Mouse (Mus musculus): ENCODE results near the gene Gpc3. TPM values are rescaled to one million over a fixed set of nuclear protein-coding genes. Genes with fewer than 3 reads are reported as not detected.

Gpc3 gene
- total and polyA plus RNA-seq, 3 experiments, result not detected

GRCm38 (mm10) chrX:52611541-52611940 lies 2.2 kb downstream of the Gpc3 start:
- in situ Hi-C loops (cut with MboI; ENCODE audit: low pct_ligation_motif_present, low pct_unique_long_range_greater_than_20kb, low sequenced_read_pairs) (no loop called here), dilution Hi-C loops (cut with MboI; ENCODE audit: extremely low pct_ligation_motif_present, extremely low pct_unique_long_range_greater_than_20kb, low sequenced_read_pairs) (no loop called here)
- H3K4me2 ChIP-seq (ENCODE audit: insufficient read depth, low read depth, poor library complexity, severe bottlenecking), result no peak overlapping the region
- H3K4me1 ChIP-seq (ENCODE audit: control insufficient read depth in 1 of 2, insufficient read depth in 2 of 2), result no peaks in the 10 kb centered on the region
- H3K9me3 ChIP-seq (replicated peaks; ENCODE audit: low read length), result no peaks in the 10 kb centered on the region
- no peak overlapping the region for H3K9ac ChIP-seq (ENCODE audit: insufficient read depth, low read depth)
- H3K27me3 ChIP-seq (replicated peaks), result no peaks in the 10 kb centered on the region
- no peaks in the 10 kb centered on the region for H3K79me2 ChIP-seq (replicated peaks; ENCODE audit: control insufficient read depth, extremely low read depth, insufficient read depth, poor library complexity, severe bottlenecking)
- H3K36me3 ChIP-seq (replicated peaks in 1 of 2; ENCODE audit: control insufficient read depth in 1 of 2, insufficient read depth in 1 of 2, low read length in 1 of 2), result no peaks in the 10 kb centered on the region
- DNase-seq (ENCODE audit: extremely low read depth), result no peak
- no peak overlapping the region for H3K27ac ChIP-seq (ENCODE audit: insufficient read depth, low read depth)
- H3K4me3 ChIP-seq (replicated peaks in 1 of 3; ENCODE audit: low read depth in 2 of 3, low read length in 2 of 3, poor library complexity in 1 of 3), result no peak overlapping the region
- TF ChIP-seq ZKSCAN1 (IDR thresholded peaks at IDR 0.05; ENCODE audit: borderline replicate concordance, low read depth, low read length) (no peak), CHD1 (IDR thresholded peaks at IDR 0.05; ENCODE audit: low read depth, low read length) (no peak), ETS1 (conservative IDR thresholded peaks at IDR 0.05; ENCODE audit: low read depth, low read length) (no peak), MXI1 (IDR thresholded peaks at IDR 0.05; ENCODE audit: low read depth, low read length) (no peak), JUND (conservative IDR thresholded peaks at IDR 0.05; ENCODE audit: low read depth, low read length) (no peak), RAD21 (IDR thresholded peaks at IDR 0.05; ENCODE audit: low read depth, low read length) (no peak), JUN (IDR thresholded peaks at IDR 0.05; ENCODE audit: insufficient read depth, low read depth, low read length) (no peak), MAFK (IDR thresholded peaks at IDR 0.05; ENCODE audit: insufficient replicate concordance, low read length) (no peak), TBP (conservative IDR thresholded peaks at IDR 0.05; ENCODE audit: low read depth, low read length) (no peak), MYC (IDR thresholded peaks at IDR 0.05; ENCODE audit: low read depth, low read length) (no peak), CHD2 (IDR thresholded peaks at IDR 0.05; ENCODE audit: low read length) (no peak), TCF12 (IDR thresholded peaks at IDR 0.05; ENCODE audit: low read depth, low read length) (no peak), ZNF384 (IDR thresholded peaks at IDR 0.05; ENCODE audit: low read depth, low read length) (no peak), SMC3 (IDR thresholded peaks at IDR 0.05; ENCODE audit: low read depth, low read length) (no peak), USF1 (IDR thresholded peaks at IDR 0.05; ENCODE audit: low read depth, low read length) (no peak), NRF1 (IDR thresholded peaks at IDR 0.05; ENCODE audit: low read depth, low read length) (no peak), ELF1 (IDR thresholded peaks at IDR 0.05; ENCODE audit: low read depth, low read length) (no peak), ZMIZ1 (IDR thresholded peaks at IDR 0.05; ENCODE audit: low read depth, low read length) (no peak), BHLHE40 (IDR thresholded peaks at IDR 0.05; ENCODE audit: low read depth, low read length) (no peak)

- no peak overlapping the region for H3K9ac ChIP-seq (ENCODE audit: insufficient read depth, low read depth)
- peak; percentile 2 for DNase-seq (ENCODE audit: extremely low read depth)
- in situ Hi-C loops (cut with MboI; ENCODE audit: low pct_ligation_motif_present, low pct_unique_long_range_greater_than_20kb, low sequenced_read_pairs), result no loop called here
- H3K79me2 ChIP-seq (replicated peaks; ENCODE audit: control insufficient read depth, extremely low read depth, insufficient read depth, poor library complexity, severe bottlenecking), result no peaks in the 10 kb centered on the region
- H3K4me3 ChIP-seq (replicated peaks in 1 of 3; ENCODE audit: low read depth in 2 of 3, low read length in 2 of 3, poor library complexity in 1 of 3), result no peak overlapping the region
- dilution Hi-C loops (cut with MboI; ENCODE audit: extremely low pct_ligation_motif_present, extremely low pct_unique_long_range_greater_than_20kb, low sequenced_read_pairs), result no loop called here
- no peak overlapping the region for H3K27ac ChIP-seq (ENCODE audit: insufficient read depth, low read depth)
- H3K27me3 ChIP-seq (replicated peaks), result no peaks in the 10 kb centered on the region
- H3K4me2 ChIP-seq (ENCODE audit: insufficient read depth, low read depth, poor library complexity, severe bottlenecking), result no peak overlapping the region
- no peaks in the 10 kb centered on the region for H3K9me3 ChIP-seq (replicated peaks; ENCODE audit: low read length)
- no peaks in the 10 kb centered on the region for H3K36me3 ChIP-seq (replicated peaks in 1 of 2; ENCODE audit: control insufficient read depth in 1 of 2, insufficient read depth in 1 of 2, low read length in 1 of 2)
- TF ChIP-seq JUND (conservative IDR thresholded peaks at IDR 0.05; ENCODE audit: low read depth, low read length) (no peak), MXI1 (IDR thresholded peaks at IDR 0.05; ENCODE audit: low read depth, low read length) (no peak), CTCF (conservative IDR thresholded peaks at IDR 0.05 in 1 of 2, IDR thresholded peaks at IDR 0.05 in 1 of 2; ENCODE audit: low read depth in 2 of 2, low read length in 2 of 2) (peak in 1 of 2 experiments; percentile 50; a peak in 2 of 4 replicates), CHD1 (IDR thresholded peaks at IDR 0.05; ENCODE audit: low read depth, low read length) (no peak), POLR2A (IDR thresholded peaks at IDR 0.05; ENCODE audit: low read depth, low read length) (no peak), NRF1 (IDR thresholded peaks at IDR 0.05; ENCODE audit: low read depth, low read length) (no peak)
- H3K4me1 ChIP-seq (ENCODE audit: control insufficient read depth in 1 of 2, insufficient read depth in 2 of 2), result no peaks in the 10 kb centered on the region
Observed at GRCm38 (mm10) chrX:52603143-52603542, 10.6 kb downstream of the Gpc3 start.

Data from CH12.LX (cell line).